Mouse (Mus musculus) naive thymus-derived CD4-positive, alpha-beta T cell, adult 5 months (primary cell): ENCODE results near the gene Trp53tg5. TPM values are rescaled to one million over a fixed set of nuclear protein-coding genes. Genes with fewer than 3 reads are reported as not detected.

ENCODE experiments used
- polyA plus RNA-seq: library from polyadenylated mRNA; unstranded; fragments of 100-300 nt; shearing (Covaris generic); gene quantifications from one replicate; pipeline ENCODE4 v1.2.1, GENCODE M21; 2017

Gene Trp53tg5
- not detected for polyA plus RNA-seq

DNA sequence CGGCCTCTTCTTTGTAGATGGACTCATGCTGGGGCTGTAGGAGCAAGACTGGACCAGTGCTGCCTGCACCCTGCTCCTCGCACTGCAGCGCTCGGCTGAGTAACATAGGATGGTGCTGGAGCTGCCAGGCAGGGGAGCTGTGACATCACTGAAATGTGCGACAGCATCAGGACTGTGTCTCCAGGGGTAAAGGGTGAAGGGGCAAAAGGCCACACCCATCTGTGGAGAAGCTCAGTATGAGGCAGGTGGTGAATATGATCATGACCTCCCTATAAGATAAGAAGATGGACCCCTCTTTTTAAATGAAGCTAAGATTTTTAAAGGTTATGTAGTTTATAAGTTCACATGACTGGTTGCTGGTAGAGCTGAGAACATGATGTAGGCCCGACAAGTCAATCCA lies at the start of gene Trp53tg5:
Trp53tg5 (minus strand) TSS at position 101 of the 400 bp plus-strand sequence.

DNA sequence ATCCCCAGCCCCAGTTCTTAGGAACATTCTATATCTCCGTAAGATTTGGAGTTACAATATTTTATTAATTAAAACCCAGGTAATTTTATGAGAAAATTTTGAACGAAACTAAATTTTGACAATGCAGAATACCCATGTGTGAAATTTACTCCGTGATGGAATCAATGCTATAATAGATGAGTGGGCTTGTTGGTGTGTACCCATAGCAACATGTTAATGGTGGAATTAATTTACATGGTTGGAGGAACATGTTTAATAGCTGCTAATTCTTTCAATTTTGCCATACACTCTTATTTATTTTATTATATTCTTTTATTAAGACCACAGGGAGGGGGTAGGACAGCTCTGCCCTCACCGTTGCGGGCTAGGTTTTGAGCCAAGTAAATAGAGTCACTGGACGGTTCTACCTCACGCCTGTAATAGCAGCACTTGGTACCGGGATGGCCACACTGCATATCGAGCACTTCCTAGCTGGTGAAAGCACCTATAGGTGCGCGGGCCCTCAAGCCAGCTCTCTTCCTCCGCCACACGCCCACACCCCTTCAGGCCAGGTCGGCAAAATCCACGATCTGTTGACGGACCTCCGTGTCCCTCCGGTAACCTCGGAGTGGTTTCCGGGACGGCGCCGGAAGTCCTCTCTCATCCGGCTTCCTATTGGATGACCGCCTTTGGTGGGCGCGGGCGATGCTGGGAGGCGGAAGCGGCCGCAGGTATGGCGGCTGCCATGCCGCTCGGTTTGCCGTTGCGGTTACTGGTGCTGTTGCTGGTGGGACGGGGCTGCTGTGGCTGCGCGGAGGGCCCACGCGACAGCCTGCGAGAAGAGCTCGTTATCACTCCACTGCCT lies 23.5 kb upstream of the Trp53tg5 start, which contains the start of gene Pigt:
Pigt (plus strand) TSS at position 674 of the 844 bp plus-strand sequence.

DNA sequence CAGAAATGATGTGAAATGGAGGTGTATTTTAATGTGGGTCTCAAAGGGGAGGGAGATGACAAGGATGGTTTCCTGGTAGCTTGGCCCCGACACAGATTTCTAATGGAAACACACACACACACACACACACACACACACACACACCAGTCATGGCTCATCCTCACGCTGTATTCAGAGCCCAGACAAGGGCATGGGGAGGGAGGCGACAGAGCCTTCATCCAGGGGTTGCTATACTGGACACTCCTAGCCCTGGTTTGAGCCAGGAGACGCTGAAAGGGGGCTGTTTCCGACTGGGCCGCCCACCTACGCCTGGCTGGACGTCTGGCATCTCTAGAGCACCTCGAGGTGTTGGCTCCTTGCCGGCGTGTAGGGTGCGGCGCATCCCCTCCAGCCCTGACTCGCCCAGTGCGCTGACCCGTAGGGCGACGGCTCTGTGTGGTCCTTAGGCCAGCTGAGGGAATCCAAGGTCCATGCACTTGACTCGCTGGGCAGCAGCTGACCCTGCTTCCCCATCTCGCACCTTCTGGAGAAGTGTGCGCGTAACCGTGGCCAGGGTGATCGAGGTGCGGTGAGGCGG lies 12.2 kb upstream of the Trp53tg5 start, which contains the start of gene Dbndd2:
Dbndd2 (plus strand) TSS at position 426 of the 577 bp plus-strand sequence.

DNA sequence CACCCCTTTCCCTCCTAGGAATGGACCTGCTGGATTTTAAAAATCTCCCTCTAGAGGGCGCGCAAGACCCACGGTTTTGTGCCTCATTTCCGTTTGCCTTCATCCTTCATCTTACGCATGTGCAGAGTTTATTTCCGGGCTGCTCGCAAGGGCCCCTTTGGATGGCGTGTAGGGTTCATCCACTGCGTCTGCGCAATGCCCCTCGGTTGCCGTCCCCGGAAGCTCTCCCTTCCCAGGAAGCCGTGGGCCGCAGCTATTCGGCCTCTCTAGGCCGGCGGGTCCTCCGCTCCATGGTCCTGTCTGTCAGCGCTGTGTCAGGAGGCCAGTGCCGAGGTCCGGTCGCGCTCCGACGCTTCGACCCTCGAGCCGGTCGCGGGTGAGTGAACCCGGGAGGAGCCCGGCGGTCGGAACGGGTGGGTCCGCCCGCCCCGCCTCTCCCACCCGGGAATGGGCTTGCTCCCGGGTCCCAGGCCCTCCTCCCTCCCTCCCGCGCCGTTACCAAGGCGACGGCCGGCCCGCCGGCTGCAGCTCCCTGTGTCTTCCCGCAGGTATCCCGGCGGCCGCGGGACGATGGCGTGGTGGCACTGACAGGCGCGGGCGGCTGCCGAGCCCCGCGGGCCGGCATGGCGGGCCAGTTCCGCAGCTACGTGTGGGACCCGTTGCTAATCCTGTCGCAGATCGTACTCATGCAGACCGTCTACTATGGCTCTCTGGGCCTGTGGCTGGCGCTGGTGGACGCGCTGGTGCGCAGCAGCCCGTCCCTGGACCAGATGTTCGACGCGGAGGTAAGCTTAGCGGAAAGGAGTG lies 12.6 kb downstream of the Trp53tg5 start, which contains the start of gene Gm20458:
Gm20458 (plus strand) TSS at position 223 of the 807 bp plus-strand sequence.

DNA sequence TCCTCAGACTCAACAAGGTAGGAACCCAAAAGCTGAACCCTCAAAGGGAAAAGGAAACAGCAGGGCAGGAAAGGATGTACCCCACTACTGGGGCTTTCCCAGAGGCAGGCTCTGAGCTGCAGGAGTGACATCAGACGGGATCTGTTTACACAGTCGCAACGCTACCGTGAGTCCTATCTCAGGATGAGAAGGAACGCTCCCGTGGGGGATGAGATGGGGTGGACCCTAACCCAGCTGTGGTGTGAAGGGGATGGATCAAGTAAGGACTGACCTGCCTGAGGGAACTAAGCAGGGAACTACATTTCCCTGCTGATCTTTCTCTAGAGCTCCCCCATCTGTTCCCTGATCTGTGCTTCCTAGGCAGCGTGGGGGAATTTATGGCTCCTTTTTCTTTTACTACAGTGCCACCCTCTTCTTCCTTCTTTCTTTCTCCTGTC lies 16.6 kb downstream of the Trp53tg5 start, which contains the start of gene Sys1:
Sys1 (plus strand) TSS at position 101 of the 437 bp plus-strand sequence.

DNA sequence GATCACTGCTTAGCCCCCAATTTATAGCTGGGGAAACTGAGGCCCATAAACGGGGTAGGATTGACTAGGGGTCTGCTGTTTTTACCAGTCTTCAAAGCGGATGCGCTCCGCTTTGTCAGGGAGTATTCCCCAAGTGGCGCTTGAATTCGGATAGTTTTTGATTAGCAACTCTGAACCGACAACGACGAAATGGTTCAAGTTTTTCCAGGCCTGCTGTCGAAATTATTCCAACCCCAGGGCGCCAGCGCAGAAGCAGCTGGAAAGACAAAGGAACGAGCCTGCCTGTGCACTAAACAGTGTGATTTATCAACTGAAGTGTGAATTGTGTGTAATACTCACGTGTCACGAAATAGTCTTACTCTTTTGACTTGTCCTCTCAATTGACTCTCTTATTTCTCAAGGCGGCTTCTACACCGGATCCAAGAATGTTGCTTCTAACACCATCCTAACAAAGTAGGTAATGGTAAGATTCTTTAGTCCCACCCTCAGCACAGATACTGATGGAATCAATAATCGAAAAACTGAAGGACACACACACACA lies 30.0 kb downstream of the Trp53tg5 start, which contains the start of gene Sdc4:
Sdc4 (minus strand) TSS at position 428 of the 541 bp plus-strand sequence.

Other genes with a start within 250 kb of the Trp53tg5 start
- not detected for gene Svs2, start 235.3 kb downstream of the Trp53tg5 start, polyA plus RNA-seq
- not detected for gene Svs3b, start 217.1 kb downstream of the Trp53tg5 start, polyA plus RNA-seq
- gene Svs4, start 195.3 kb downstream of the Trp53tg5 start, polyA plus RNA-seq = not detected
- not detected for gene Svs3a, start 184.5 kb downstream of the Trp53tg5 start, polyA plus RNA-seq
- not detected for gene Svs6, start 157.0 kb downstream of the Trp53tg5 start, polyA plus RNA-seq
- gene Svs5, start 141.0 kb downstream of the Trp53tg5 start, polyA plus RNA-seq = not detected
- gene Slpi, start 84.6 kb downstream of the Trp53tg5 start, polyA plus RNA-seq = 9.6 TPM
- not detected for gene Rbpjl, start 70.6 kb downstream of the Trp53tg5 start, polyA plus RNA-seq
- gene Matn4, start 68.6 kb downstream of the Trp53tg5 start, polyA plus RNA-seq = not detected
- gene Sdc4, start 29.8 kb downstream of the Trp53tg5 start, polyA plus RNA-seq = 0.32 TPM
- 101 TPM for gene Sys1, start 16.8 kb downstream of the Trp53tg5 start, polyA plus RNA-seq
- gene Gm20458, start 12.8 kb downstream of the Trp53tg5 start, polyA plus RNA-seq = 5.4 TPM
- 0.53 TPM for gene Dbndd2, start 12.4 kb upstream of the Trp53tg5 start, polyA plus RNA-seq
- gene Pigt, start 23.8 kb upstream of the Trp53tg5 start, polyA plus RNA-seq = 16.2 TPM
- not detected for gene Wfdc2, start 88.7 kb upstream of the Trp53tg5 start, polyA plus RNA-seq
- not detected for gene Spint3, start 99.7 kb upstream of the Trp53tg5 start, polyA plus RNA-seq
- not detected for gene Wfdc6a, start 111.7 kb upstream of the Trp53tg5 start, polyA plus RNA-seq
- gene Eppin, start 119.9 kb upstream of the Trp53tg5 start, polyA plus RNA-seq = not detected
- not detected for gene Wfdc6b, start 139.8 kb upstream of the Trp53tg5 start, polyA plus RNA-seq
- gene Wfdc8, start 139.9 kb upstream of the Trp53tg5 start, polyA plus RNA-seq = not detected
- not detected for gene Wfdc16, start 165.1 kb upstream of the Trp53tg5 start, polyA plus RNA-seq
- not detected for gene Wfdc10, start 182.3 kb upstream of the Trp53tg5 start, polyA plus RNA-seq
- gene Wfdc9, start 182.9 kb upstream of the Trp53tg5 start, polyA plus RNA-seq = not detected
- gene Wfdc11, start 200.4 kb upstream of the Trp53tg5 start, polyA plus RNA-seq = not detected
- not detected for gene Wfdc13, start 211.4 kb upstream of the Trp53tg5 start, polyA plus RNA-seq
- gene Spint4, start 224.8 kb upstream of the Trp53tg5 start, polyA plus RNA-seq = not detected
- not detected for gene Spint5, start 241.6 kb upstream of the Trp53tg5 start, polyA plus RNA-seq